Mouse (Mus musculus) ES-E14 (cell line): Measurements from ENCODE around the gene Edn2. TPM values are rescaled to one million over a fixed set of nuclear protein-coding genes. Genes with fewer than 3 reads are reported as not detected.

Experiments
- DNase-seq: peaks from one replicate; pipeline ENCODE4 v3.0.0-alpha.2; 2013; ENCODE audit warnings: low read depth, low spot score
- H3K27ac ChIP-seq: 2 replicates; pipeline ENCODE4 v1.5.1; 2012; ENCODE audit warnings: low read depth, mild to moderate bottlenecking, low read length, moderate library complexity, mixed read lengths; ENCODE audit not compliant: poor library complexity, insufficient read depth, severe bottlenecking
- H3K36me3 ChIP-seq: 2 replicates; pipeline ENCODE4 v1.6.1; 2012; ENCODE audit warnings: mild to moderate bottlenecking, low read length, moderate library complexity, mixed read lengths; ENCODE audit not compliant: control insufficient read depth, poor library complexity, insufficient read depth, severe bottlenecking
- H3K4me1 ChIP-seq, 2 experiments: fragments of 150-350 bp in 1 of 2; sonication (generic) in 1 of 2; 2 replicates each; pipeline ENCODE4 v1.6.1; 2012; ENCODE audit warnings: low read length in 2 of 2, mild to moderate bottlenecking in 1 of 2, mixed read lengths in 1 of 2; ENCODE audit not compliant: control insufficient read depth in 2 of 2, insufficient read depth in 2 of 2, poor library complexity in 1 of 2
- H3K4me3 ChIP-seq, 2 experiments: fragments of 150-350 bp in 1 of 2; sonication (generic) in 1 of 2; 2 replicates each; pipeline ENCODE4 v1.5.1; 2012; ENCODE audit warnings: low read length in 2 of 2, low read depth in 1 of 2, mild to moderate bottlenecking in 1 of 2, mixed read lengths in 1 of 2; ENCODE audit not compliant: insufficient read depth in 1 of 2, poor library complexity in 1 of 2, severe bottlenecking in 1 of 2
- H3K9ac ChIP-seq: 2 replicates; pipeline ENCODE4 v1.6.1; 2012; ENCODE audit warnings: low read depth, mild to moderate bottlenecking, low read length, mixed read lengths; ENCODE audit not compliant: poor library complexity, insufficient read depth, severe bottlenecking
- H3K9me3 ChIP-seq: fragments of 150-350 bp; sonication (generic); 2 replicates; pipeline ENCODE4 v1.6.1; 2012; ENCODE audit warnings: low read depth, mild to moderate bottlenecking, low read length; ENCODE audit not compliant: control insufficient read depth, insufficient read depth
- CHD2 ChIP-seq: IDR thresholded peaks from 2 replicates; pipeline ENCODE4 v1.6.1; 2014; ENCODE audit warnings: mild to moderate bottlenecking, low read depth, low read length, inconsistent platforms
- HCFC1 ChIP-seq: IDR thresholded peaks from 2 replicates; pipeline ENCODE4 v1.6.1; 2012; ENCODE audit warnings: low read length, inconsistent platforms, borderline replicate concordance; ENCODE audit not compliant: insufficient read depth
- MAFK ChIP-seq: IDR thresholded peaks from 2 replicates; pipeline ENCODE4 v1.6.1; 2014; ENCODE audit warnings: mild to moderate bottlenecking, low read depth, low read length, inconsistent platforms; ENCODE audit not compliant: insufficient read depth
- ZC3H11A ChIP-seq: IDR thresholded peaks from 2 replicates; pipeline ENCODE4 v1.6.1; 2012; ENCODE audit warnings: low read depth, mild to moderate bottlenecking, inconsistent platforms, low read length, borderline replicate concordance
- ZNF384 ChIP-seq: IDR thresholded peaks from 2 replicates; pipeline ENCODE4 v1.6.1; 2012; ENCODE audit warnings: low read depth, low read length, inconsistent platforms
- in situ Hi-C, 2 experiments: fragments of 600-800 bp; cut with MboI; formaldehyde crosslinking; loops; one replicate each; pipeline ENCODE4 v1.15.1; 2025; ENCODE audit warnings: low sequenced_read_pairs in 2 of 2, inconsistent platforms in 1 of 2; ENCODE audit not compliant: unreplicated experiment in 2 of 2
- total RNA-seq: library from RNA; depleted of rRNA; stranded (reverse); fragments of 300-350 nt; gene quantifications from 2 replicates; pipeline ENCODE4 v1.2.3, GENCODE M21; 2012

Gene Edn2
- total RNA-seq, 1 experiment, result 0.62 TPM

DNA sequence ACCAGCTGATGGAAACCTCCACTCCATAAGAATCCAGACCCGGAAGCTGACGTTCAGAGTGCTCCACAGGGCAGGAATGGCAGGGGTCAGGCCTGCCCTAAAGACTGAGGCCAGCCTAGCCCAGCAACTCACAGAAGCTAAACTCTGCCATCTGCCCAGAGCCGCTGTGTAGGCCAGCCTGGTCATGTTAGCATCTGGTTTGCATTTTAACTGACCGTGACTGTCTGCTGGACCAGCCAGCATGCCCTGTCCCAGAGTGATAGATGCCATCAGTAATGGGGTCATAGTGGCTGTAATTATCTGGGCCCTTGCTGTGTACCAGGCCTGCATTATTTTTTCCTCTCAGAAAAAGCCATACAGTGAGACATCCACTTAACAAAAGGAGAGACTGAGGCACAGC, 30.1 kb upstream of the Edn2 start:
- H3K9me3 ChIP-seq, result no peaks in the 10 kb centered on the region
- in situ Hi-C loops, result no loop called here
- no peaks in the 10 kb centered on the region for H3K36me3 ChIP-seq
- no peak overlapping the region for H3K4me3 ChIP-seq
- H3K9ac ChIP-seq, result no peak overlapping the region
- H3K4me1 ChIP-seq, result no peaks in the 10 kb centered on the region
- no peak overlapping the region for H3K27ac ChIP-seq
- no peak for DNase-seq
- no peak for TF ChIP-seq HCFC1
- no peak for TF ChIP-seq ZC3H11A
- no peak for TF ChIP-seq ZNF384
- TF ChIP-seq CHD2, result no peak
- no peak for TF ChIP-seq MAFK

DNA sequence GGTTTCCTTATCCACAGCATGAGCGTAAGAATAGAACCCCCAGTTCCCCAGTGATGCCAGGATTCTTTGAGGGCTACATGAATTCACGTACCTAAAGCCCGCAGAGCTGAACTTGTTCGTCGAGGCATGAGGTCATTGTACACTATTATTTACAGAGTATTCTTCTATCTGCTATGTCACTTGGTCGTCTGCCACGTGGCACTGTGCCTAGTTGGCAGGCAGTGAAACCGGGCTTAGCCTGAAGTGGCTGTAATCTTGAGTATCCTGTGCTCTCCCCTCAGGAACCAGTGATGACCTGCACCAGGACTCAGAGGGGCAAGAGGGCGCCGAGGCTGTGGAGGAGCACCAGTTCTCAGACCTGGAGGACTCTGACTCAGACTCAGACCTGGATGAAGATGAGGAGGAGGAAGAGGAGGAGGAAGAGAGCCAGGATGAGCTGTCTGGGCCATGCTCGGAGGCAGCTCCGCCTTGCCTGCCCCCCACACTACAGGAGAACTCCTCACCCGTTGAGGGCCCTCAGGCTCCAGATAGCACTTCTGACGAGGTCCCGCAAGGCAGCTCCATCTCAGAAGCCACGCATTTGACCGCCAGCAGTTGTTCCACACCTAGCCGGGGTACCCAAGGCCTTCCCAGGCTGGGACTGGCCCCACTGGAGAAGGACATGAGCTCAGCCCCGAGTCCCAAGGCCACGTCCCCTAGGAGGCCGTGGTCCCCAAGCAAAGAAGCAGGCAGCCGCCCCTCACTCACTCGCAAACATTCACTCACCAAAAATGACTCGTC, 29.4 kb upstream of the Edn2 start:
- in situ Hi-C loops, result no loop called here
- H3K27ac ChIP-seq, result no peak overlapping the region
- H3K4me1 ChIP-seq, result no peaks in the 10 kb centered on the region
- no peak for TF ChIP-seq HCFC1
- TF ChIP-seq ZNF384, result no peak
- TF ChIP-seq MAFK, result no peak
- TF ChIP-seq ZC3H11A, result no peak
- TF ChIP-seq CHD2, result no peak
- no peaks in the 10 kb centered on the region for H3K36me3 ChIP-seq
- DNase-seq, result no peak
- no peak overlapping the region for H3K9ac ChIP-seq
- H3K4me3 ChIP-seq, result peak overlapping the region in 1 of 2 experiments; percentile 32; a peak in 1 of 4 replicates
- H3K9me3 ChIP-seq, result no peaks in the 10 kb centered on the region

DNA sequence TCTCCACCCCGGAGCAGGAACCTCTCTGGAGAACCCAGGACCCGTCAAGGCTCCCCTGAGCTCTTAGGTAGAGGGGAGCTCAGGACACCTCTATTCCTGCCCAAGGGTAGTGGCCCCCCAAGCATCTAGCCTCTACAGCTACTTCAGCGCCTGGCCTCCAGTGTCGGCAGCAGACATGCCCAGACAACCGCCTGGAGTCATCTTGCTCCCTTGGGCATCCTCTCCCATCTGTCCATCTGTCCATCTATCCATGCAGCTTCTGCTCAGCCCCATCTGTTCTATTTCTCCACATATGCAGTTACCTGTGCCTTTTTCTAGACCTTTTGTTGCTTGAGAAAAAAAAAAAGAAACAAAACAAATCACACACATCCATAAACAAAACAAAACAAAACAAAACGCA, 26.8 kb upstream of the Edn2 start:
- H3K4me3 ChIP-seq, result no peak overlapping the region
- no peak for DNase-seq
- no peak overlapping the region for H3K9ac ChIP-seq
- in situ Hi-C loops, result no loop called here
- H3K4me1 ChIP-seq, result no peaks in the 10 kb centered on the region
- no peaks in the 10 kb centered on the region for H3K36me3 ChIP-seq
- no peak overlapping the region for H3K27ac ChIP-seq
- TF ChIP-seq ZC3H11A (no peak), ZNF384 (no peak), MAFK (no peak), CHD2 (no peak)
- H3K9me3 ChIP-seq, result no peaks in the 10 kb centered on the region

DNA sequence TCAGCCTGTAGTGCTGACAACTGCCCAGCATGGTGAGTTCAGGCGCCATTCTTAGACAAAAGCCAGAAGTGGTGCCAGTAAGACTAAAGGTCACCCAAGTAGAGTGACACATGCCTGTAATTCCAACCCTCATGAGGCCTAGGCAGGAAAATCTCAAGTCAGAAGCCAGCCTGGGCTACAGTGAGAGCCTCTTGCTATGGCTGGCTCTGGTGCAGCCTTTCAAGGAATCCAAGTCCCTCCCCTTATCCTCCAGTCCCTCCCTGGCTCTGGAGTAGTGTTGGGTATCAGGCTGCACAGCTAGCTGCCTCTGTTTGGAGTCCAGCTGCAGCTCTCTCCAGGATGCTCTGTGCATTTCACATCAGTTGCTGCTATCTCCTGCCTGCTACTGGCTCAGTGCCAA, 19.2 kb upstream of the Edn2 start:
- TF ChIP-seq HCFC1 (no peak), ZNF384 (no peak), ZC3H11A (no peak), MAFK (no peak), CHD2 (no peak)
- DNase-seq, result no peak
- no peak overlapping the region for H3K9ac ChIP-seq
- H3K9me3 ChIP-seq, result no peaks in the 10 kb centered on the region
- no peak overlapping the region for H3K4me3 ChIP-seq
- no peak overlapping the region for H3K27ac ChIP-seq
- H3K36me3 ChIP-seq, result no peaks in the 10 kb centered on the region
- in situ Hi-C loops, result no loop called here
- no peaks in the 10 kb centered on the region for H3K4me1 ChIP-seq

DNA sequence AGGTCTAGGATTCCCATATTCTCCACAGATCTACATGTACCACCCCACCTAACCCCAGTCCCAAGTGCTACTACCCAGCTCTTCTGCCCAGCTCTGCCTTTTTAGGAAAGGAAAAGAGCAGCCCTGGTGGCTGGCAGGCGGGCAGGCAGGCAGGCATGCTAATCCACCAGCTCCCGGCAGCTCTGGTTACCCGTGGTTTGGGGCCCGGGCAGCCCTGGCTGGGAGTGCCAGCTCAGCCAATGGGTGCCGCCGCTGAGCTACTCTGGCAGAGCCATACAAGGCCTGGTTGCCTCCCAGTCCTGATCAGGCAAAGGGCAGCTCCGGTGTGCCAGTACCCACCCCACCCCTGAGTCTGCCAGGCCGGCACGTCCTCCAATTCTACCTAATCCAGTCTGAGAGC, 18.1 kb upstream of the Edn2 start:
- in situ Hi-C loops, result no loop called here
- TF ChIP-seq MAFK (no peak), ZC3H11A (no peak)
- Histone ChIP-seq H3K9me3 (no peaks in the 10 kb centered on the region), H3K4me1 (0 out of 4 replicates have a peak, but pooled peaks cover 0 to under 1% of the 10 kb centered on the region in 2 experiments), H3K9ac (no peak overlapping the region), H3K36me3 (no peaks in the 10 kb centered on the region), H3K4me3 (no peak overlapping the region), H3K27ac (no peak overlapping the region)
- DNase-seq, result no peak
